Mouse (Mus musculus) neural tube, embryonic 10.5 days (tissue): ENCODE measurements around the gene Tek.

Source experiments
- DNase-seq: peaks from one replicate; pipeline ENCODE4 v3.0.0-alpha.2; 2017; ENCODE audit warnings: low spot score; ENCODE audit errors: extremely low spot score

Gene Tek

DNA sequence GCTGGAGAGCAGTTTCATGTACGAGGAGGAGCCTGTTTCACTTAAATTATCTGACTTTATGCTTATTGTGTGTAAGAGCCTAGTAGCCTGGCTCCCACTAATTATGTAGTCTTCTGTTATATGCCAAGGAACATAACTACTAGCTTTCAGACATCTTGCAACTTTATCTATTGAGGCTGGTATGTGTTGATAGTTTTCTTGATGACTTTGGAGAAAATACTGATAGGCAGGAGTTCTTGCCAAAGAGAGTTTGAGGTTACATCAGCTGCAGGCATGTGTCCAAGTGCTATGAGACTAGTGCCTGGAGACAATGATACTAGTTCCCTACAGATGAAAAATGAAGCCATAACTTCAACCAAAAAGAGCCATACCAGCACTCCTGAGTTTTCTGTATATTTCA, 64.1 kb downstream of the Tek start:
- no peak for DNase-seq

DNA sequence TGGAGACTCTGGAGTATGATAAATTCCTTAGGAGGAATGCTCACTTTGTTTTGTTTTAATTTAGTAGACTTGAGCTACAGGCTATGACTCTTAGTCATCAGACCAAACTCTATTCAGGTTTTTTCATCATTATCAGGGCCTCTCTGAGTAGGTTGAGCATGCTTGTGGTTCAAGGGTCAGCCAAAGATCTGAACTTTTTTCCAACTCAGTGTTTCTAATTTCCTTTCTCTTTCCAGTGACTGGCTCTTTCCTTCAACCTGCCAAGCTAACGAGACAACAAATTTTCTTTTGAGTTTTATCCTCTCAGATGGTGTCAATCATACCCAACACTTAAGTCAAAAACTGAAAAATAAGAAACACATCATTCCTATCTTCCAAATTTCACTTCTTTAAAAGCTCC, 71.5 kb downstream of the Tek start:
- DNase-seq = no peak

- DNase-seq = no peak
These were observed 87.8 kb downstream of the Tek start for GRCm38 (mm10) chr4:94826891-94827290.

DNA sequence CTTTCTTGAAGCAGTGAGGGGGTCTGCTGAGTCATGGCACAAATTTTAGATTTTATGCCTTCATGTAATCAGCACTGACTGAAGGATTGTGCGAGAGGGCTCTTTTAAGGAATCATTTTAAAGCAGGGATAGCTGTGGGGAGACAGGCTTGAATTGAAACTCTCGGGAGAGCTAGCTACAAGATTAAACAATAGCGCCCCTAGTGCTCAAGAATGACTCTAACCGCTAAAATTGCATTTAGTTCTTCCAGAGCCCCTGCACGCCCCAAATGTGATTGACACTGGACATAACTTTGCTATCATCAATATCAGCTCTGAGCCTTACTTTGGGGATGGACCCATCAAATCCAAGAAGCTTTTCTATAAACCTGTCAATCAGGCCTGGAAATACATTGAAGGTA, 88.3 kb downstream of the Tek start:
- DNase-seq = no peak

DNA sequence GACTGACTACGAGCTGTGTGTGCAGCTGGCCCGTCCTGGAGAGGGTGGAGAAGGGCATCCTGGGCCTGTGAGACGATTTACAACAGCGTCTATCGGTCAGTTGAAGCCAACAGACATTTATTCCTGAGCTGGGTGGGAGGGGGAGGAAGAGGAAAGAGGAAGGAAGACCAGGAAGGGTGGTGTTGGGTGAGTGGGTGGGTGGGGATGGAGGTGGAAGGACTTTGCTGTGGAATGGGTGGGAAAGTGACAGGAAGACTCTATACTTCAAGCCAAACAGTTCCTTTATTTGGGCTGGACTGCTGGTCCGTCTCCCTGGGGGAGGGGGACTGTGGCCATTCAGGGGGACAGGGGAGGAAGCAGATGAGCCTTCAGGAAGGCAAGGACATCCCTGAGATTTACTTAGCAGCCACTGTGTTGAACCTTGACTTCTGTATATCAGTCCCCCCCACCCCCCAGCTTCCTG, 90.9 kb downstream of the Tek start:
- no peak for DNase-seq

- DNase-seq = no peak
These were observed 98.0 kb downstream of the Tek start for GRCm38 (mm10) chr4:94837061-94837460.

GRCm38 (mm10) chr4:94853301-94853700, 114.2 kb downstream of the Tek start:
- DNase-seq = no peak

- DNase-seq = no peak
These were observed 115.2 kb downstream of the Tek start for GRCm38 (mm10) chr4:94854270-94854669.

- no peak for DNase-seq
These were observed 116.1 kb downstream of the Tek start for GRCm38 (mm10) chr4:94855201-94855600.

DNA sequence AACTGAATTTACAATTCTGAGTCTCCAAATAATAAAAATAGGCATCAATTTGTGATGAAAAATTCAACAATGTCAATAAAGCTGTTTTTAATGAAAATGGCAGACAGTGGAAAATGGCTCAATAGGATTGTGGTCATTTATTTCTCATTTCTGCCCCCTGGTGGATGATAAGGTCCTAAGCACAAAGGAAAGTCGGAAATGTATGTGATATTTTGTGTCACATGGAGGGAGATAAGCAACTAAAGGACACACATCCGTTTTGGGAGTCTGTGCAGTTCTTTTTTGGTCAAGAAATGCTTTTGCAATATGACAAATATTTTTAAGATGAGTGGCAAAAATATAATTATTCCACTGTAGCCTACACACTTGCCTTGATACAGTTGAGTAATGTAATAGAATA, 161.7 kb downstream of the Tek start:
- DNase-seq = no peak

- DNase-seq = no peak
These were observed 162.7 kb downstream of the Tek start for GRCm38 (mm10) chr4:94901780-94902179.
